Mouse (Mus musculus): ENCODE data around the gene Rab7b. TPM values are rescaled to one million over a fixed set of nuclear protein-coding genes. Genes with fewer than 3 reads are reported as not detected.

Gene Rab7b
- polyA plus RNA-seq, 1 experiment from 2014 or later = 12.5 TPM

GRCm38 (mm10) chr1:131738760-131739159, 50.3 kb downstream of the Rab7b start:
- peaks cover 9% of the 10 kb centered on the region; the same call in 1 of the 2 replicates for H3K4me1 ChIP-seq (ENCODE audit: control insufficient read depth, insufficient read depth, low read length)
- no peaks in the 10 kb centered on the region for H3K27me3 ChIP-seq (ENCODE audit: control insufficient read depth, insufficient read depth, low read length)
- no peaks in the 10 kb centered on the region for H3K36me3 ChIP-seq (ENCODE audit: control insufficient read depth, insufficient read depth, low read length)
- ATAC-seq (ENCODE audit: insufficient read depth, low FRiP score) = no peak
- 82% methylated on average over 1 of the region's 1 CpGs for WGBS
- H3K9me3 ChIP-seq (replicated peaks; ENCODE audit: control insufficient read depth, low read length) = no peaks in the 10 kb centered on the region
- H3K9ac ChIP-seq (ENCODE audit: low read length) = no peak overlapping the region
- H3K4me3 ChIP-seq (replicated peaks; ENCODE audit: low read length) = no peak overlapping the region
- H3K27ac ChIP-seq (ENCODE audit: low read length) = no peak overlapping the region
- H3K4me2 ChIP-seq (ENCODE audit: low read depth, low read length) = no peak overlapping the region

GRCm38 (mm10) chr1:131739481-131740160, 51.1 kb downstream of the Rab7b start:
- Histone ChIP-seq H3K4me3 (replicated peaks; ENCODE audit: low read length) (no peak overlapping the region), H3K4me2 (ENCODE audit: low read depth, low read length) (no peak overlapping the region), H3K27ac (ENCODE audit: low read length) (no peak overlapping the region), H3K9ac (ENCODE audit: low read length) (no peak overlapping the region), H3K4me1 (ENCODE audit: control insufficient read depth, insufficient read depth, low read length) (peaks cover 9% of the 10 kb centered on the region; the same call in 1 of the 2 replicates), H3K9me3 (replicated peaks; ENCODE audit: control insufficient read depth, low read length) (no peaks in the 10 kb centered on the region), H3K27me3 (ENCODE audit: control insufficient read depth, insufficient read depth, low read length) (no peaks in the 10 kb centered on the region), H3K36me3 (ENCODE audit: control insufficient read depth, insufficient read depth, low read length) (no peaks in the 10 kb centered on the region)
- WGBS = 86% methylated on average over 9 of the region's 9 CpGs
- ATAC-seq (ENCODE audit: insufficient read depth, low FRiP score) = no peak

GRCm38 (mm10) chr1:131743868-131744464, 55.5 kb downstream of the Rab7b start, which contains the start of gene Slc26a9:
TSS of gene Slc26a9 (plus strand) at chr1:131744022.
- 0 out of 2 replicates have a peak, but pooled peaks cover 4% of the 10 kb centered on the region for H3K4me1 ChIP-seq (ENCODE audit: control insufficient read depth, insufficient read depth, low read length)
- peak within 1 kb of the TSS; percentile 64 for H3K27ac ChIP-seq (ENCODE audit: low read length)
- 53% methylated on average over 10 of the region's 10 CpGs for WGBS
- H3K4me3 ChIP-seq (replicated peaks; ENCODE audit: low read length) = peak within 1 kb of the TSS; percentile 11
- H3K27me3 ChIP-seq (ENCODE audit: control insufficient read depth, insufficient read depth, low read length) = no peaks in the 10 kb centered on the region
- H3K9me3 ChIP-seq (replicated peaks; ENCODE audit: control insufficient read depth, low read length) = no peaks in the 10 kb centered on the region
- no peaks in the 10 kb centered on the region for H3K36me3 ChIP-seq (ENCODE audit: control insufficient read depth, insufficient read depth, low read length)
- peak within 1 kb of the TSS; percentile 6 for H3K9ac ChIP-seq (ENCODE audit: low read length)
- H3K4me2 ChIP-seq (ENCODE audit: low read depth, low read length) = peak within 1 kb of the TSS; percentile 46
- peak; percentile 89 for ATAC-seq (ENCODE audit: insufficient read depth, low FRiP score)

GRCm38 (mm10) chr1:131745391-131745790, 56.9 kb downstream of the Rab7b start:
- Histone ChIP-seq H3K9ac (ENCODE audit: low read length) (peak overlapping the region; percentile 48; the same call in 1 of the 2 replicates), H3K9me3 (replicated peaks; ENCODE audit: control insufficient read depth, low read length) (no peaks in the 10 kb centered on the region), H3K27me3 (ENCODE audit: control insufficient read depth, insufficient read depth, low read length) (no peaks in the 10 kb centered on the region), H3K4me1 (ENCODE audit: control insufficient read depth, insufficient read depth, low read length) (0 out of 2 replicates have a peak, but pooled peaks cover 4% of the 10 kb centered on the region), H3K4me3 (replicated peaks; ENCODE audit: low read length) (peak overlapping the region; percentile 11), H3K36me3 (ENCODE audit: control insufficient read depth, insufficient read depth, low read length) (no peaks in the 10 kb centered on the region), H3K4me2 (ENCODE audit: low read depth, low read length) (peak overlapping the region; percentile 46), H3K27ac (ENCODE audit: low read length) (no peak overlapping the region)
- ATAC-seq (ENCODE audit: insufficient read depth, low FRiP score) = no peak
- 66% methylated on average over 5 of the region's 5 CpGs for WGBS

GRCm38 (mm10) chr1:131747761-131748160, 59.3 kb downstream of the Rab7b start:
- no peak for ATAC-seq (ENCODE audit: insufficient read depth, low FRiP score)

GRCm38 (mm10) chr1:131748636-131749035, 60.1 kb downstream of the Rab7b start:
- Histone ChIP-seq H3K4me2 (ENCODE audit: low read depth, low read length) (no peak overlapping the region), H3K27ac (ENCODE audit: low read length) (no peak overlapping the region), H3K27me3 (ENCODE audit: control insufficient read depth, insufficient read depth, low read length) (no peaks in the 10 kb centered on the region), H3K4me3 (replicated peaks; ENCODE audit: low read length) (no peak overlapping the region), H3K4me1 (ENCODE audit: control insufficient read depth, insufficient read depth, low read length) (peaks cover 10% of the 10 kb centered on the region; the same call in 1 of the 2 replicates), H3K9ac (ENCODE audit: low read length) (no peak overlapping the region), H3K36me3 (ENCODE audit: control insufficient read depth, insufficient read depth, low read length) (no peaks in the 10 kb centered on the region), H3K9me3 (replicated peaks; ENCODE audit: control insufficient read depth, low read length) (no peaks in the 10 kb centered on the region)
- 83% methylated on average over 2 of the region's 2 CpGs for whole genome bisulfite sequencing
- no peak for ATAC-seq (ENCODE audit: insufficient read depth, low FRiP score)

More at GRCm38 (mm10) chr1:131747761-131748160, 59.3 kb downstream of the Rab7b start:
- H3K4me2 ChIP-seq (ENCODE audit: low read depth, low read length) = no peak overlapping the region
- no peaks in the 10 kb centered on the region for H3K27me3 ChIP-seq (ENCODE audit: control insufficient read depth, insufficient read depth, low read length)
- WGBS = 39% methylated on average over 2 of the region's 2 CpGs
- H3K27ac ChIP-seq (ENCODE audit: low read length) = no peak overlapping the region
- no peak overlapping the region for H3K9ac ChIP-seq (ENCODE audit: low read length)
- H3K4me1 ChIP-seq (ENCODE audit: control insufficient read depth, insufficient read depth, low read length) = peaks cover 13% of the 10 kb centered on the region; the same call in 1 of the 2 replicates
- no peaks in the 10 kb centered on the region for H3K9me3 ChIP-seq (replicated peaks; ENCODE audit: control insufficient read depth, low read length)
- H3K4me3 ChIP-seq (replicated peaks; ENCODE audit: low read length) = no peak overlapping the region
- H3K36me3 ChIP-seq (ENCODE audit: control insufficient read depth, insufficient read depth, low read length) = no peaks in the 10 kb centered on the region

GRCm38 (mm10) chr1:131749706-131750545, 61.4 kb downstream of the Rab7b start:
- H3K9ac ChIP-seq (ENCODE audit: low read length) = no peak overlapping the region
- H3K9me3 ChIP-seq (replicated peaks; ENCODE audit: control insufficient read depth, low read length) = no peaks in the 10 kb centered on the region
- no peaks in the 10 kb centered on the region for H3K27me3 ChIP-seq (ENCODE audit: control insufficient read depth, insufficient read depth, low read length)
- no peaks in the 10 kb centered on the region for H3K36me3 ChIP-seq (ENCODE audit: control insufficient read depth, insufficient read depth, low read length)
- peaks cover 10% of the 10 kb centered on the region; the same call in 1 of the 2 replicates for H3K4me1 ChIP-seq (ENCODE audit: control insufficient read depth, insufficient read depth, low read length)
- no peak for ATAC-seq (ENCODE audit: insufficient read depth, low FRiP score)
- 72% methylated on average over 15 of the region's 15 CpGs for WGBS
- no peak overlapping the region for H3K4me3 ChIP-seq (replicated peaks; ENCODE audit: low read length)
- no peak overlapping the region for H3K4me2 ChIP-seq (ENCODE audit: low read depth, low read length)
- no peak overlapping the region for H3K27ac ChIP-seq (ENCODE audit: low read length)

- Histone ChIP-seq H3K9me3 (replicated peaks; ENCODE audit: control insufficient read depth, low read length) (no peaks in the 10 kb centered on the region), H3K36me3 (ENCODE audit: control insufficient read depth, insufficient read depth, low read length) (no peaks in the 10 kb centered on the region), H3K9ac (ENCODE audit: low read length) (no peak overlapping the region), H3K4me1 (ENCODE audit: control insufficient read depth, insufficient read depth, low read length) (peaks cover 13% of the 10 kb centered on the region), H3K4me3 (replicated peaks; ENCODE audit: low read length) (no peak overlapping the region), H3K27ac (ENCODE audit: low read length) (peak overlapping the region; percentile 51; the same call in 1 of the 2 replicates), H3K27me3 (ENCODE audit: control insufficient read depth, insufficient read depth, low read length) (no peaks in the 10 kb centered on the region), H3K4me2 (ENCODE audit: low read depth, low read length) (no peak overlapping the region)
- no peak; the same call in 1 of the 2 replicates for ATAC-seq (ENCODE audit: insufficient read depth, low FRiP score)
- WGBS = 68% methylated on average over 3 of the region's 3 CpGs
These were observed 62.8 kb downstream of the Rab7b start for GRCm38 (mm10) chr1:131751181-131751890.
